Mouse (Mus musculus) neural tube, embryonic 11.5 days (tissue): ENCODE measurements around the gene H2-DMb2. TPM values are rescaled to one million over a fixed set of nuclear protein-coding genes. Genes with fewer than 3 reads are reported as not detected.
A peak's percentile ranks its signal among the peaks of the same experiment; 100 is the strongest.

Experiments
- ATAC-seq: fragments of 200-750 bp; cut with Nextera tagmentation; 2 replicates; pipeline ENCODE4 v1.8.0; 2017; ENCODE audit warnings: moderate number of reproducible peaks, mild to moderate bottlenecking, moderate TSS enrichment, moderate library complexity; ENCODE audit not compliant: insufficient read depth, low FRiP score, low TSS enrichment
- DNase-seq: peaks from one replicate; pipeline ENCODE4 v3.0.0-alpha.2; 2015; ENCODE audit warnings: low spot score
- H3K27ac ChIP-seq: fragments of 300-500 bp; sonication (generic); 2 replicates; pipeline ENCODE4 v1.5.1; 2014; ENCODE audit warnings: low read depth, mild to moderate bottlenecking, low read length
- H3K27me3 ChIP-seq: fragments of 300-500 bp; sonication (generic); 2 replicates; pipeline ENCODE4 v1.6.1; 2014; ENCODE audit warnings: mild to moderate bottlenecking, low read length, mixed read lengths; ENCODE audit not compliant: control insufficient read depth, insufficient read depth
- H3K36me3 ChIP-seq: fragments of 300-500 bp; sonication (generic); 2 replicates; pipeline ENCODE4 v1.6.1; 2014; ENCODE audit warnings: mild to moderate bottlenecking, low read length, moderate library complexity, mixed read lengths; ENCODE audit not compliant: control insufficient read depth, insufficient read depth
- H3K4me1 ChIP-seq: fragments of 300-500 bp; sonication (generic); 2 replicates; pipeline ENCODE4 v1.6.1; 2014; ENCODE audit warnings: low read length, mixed read lengths; ENCODE audit not compliant: control insufficient read depth, insufficient read depth
- H3K4me2 ChIP-seq: fragments of 300-500 bp; sonication (generic); 2 replicates; pipeline ENCODE4 v1.6.1; 2014; ENCODE audit warnings: low read depth, mild to moderate bottlenecking, moderate library complexity
- H3K4me3 ChIP-seq: fragments of 300-500 bp; sonication (generic); 2 replicates; pipeline ENCODE4 v1.5.1; 2014; ENCODE audit warnings: low read depth, low read length
- H3K9ac ChIP-seq: fragments of 300-500 bp; sonication (generic); 2 replicates; pipeline ENCODE4 v1.6.1; 2014; ENCODE audit warnings: mild to moderate bottlenecking, low read length
- H3K9me3 ChIP-seq: fragments of 300-500 bp; sonication (generic); 2 replicates; pipeline ENCODE4 v1.6.1; 2016; ENCODE audit warnings: low read length; ENCODE audit not compliant: control insufficient read depth
- WGBS: fragments of 180-500 bp; shearing (Covaris S2); extraction: QIAGEN DNeasy Blood & Tissue Kit; methylation state at CpG from one replicate; pipeline ENCODE4 v1.1.7; 2014; 5-methylcytosine and 5-hydroxymethylcytosine counted together
- polyA plus RNA-seq: library from polyadenylated mRNA; unstranded; fragments of >200 nt; fragmentation: Nextera tagmentation; extraction: Ambion mirVana; gene quantifications from 2 replicates; pipeline ENCODE4 v1.2.1, GENCODE M21; 2014

The H2-DMb2 gene
- polyA plus RNA-seq, 1 experiment from 2014 or later, result not detected

- Histone ChIP-seq H3K9me3 (no peaks in the 10 kb centered on the region), H3K4me3 (no peak overlapping the region), H3K4me1 (0 out of 2 replicates have a peak, but pooled peaks cover 4% of the 10 kb centered on the region), H3K27ac (no peak overlapping the region), H3K27me3 (no peaks in the 10 kb centered on the region), H3K4me2 (no peak overlapping the region), H3K36me3 (no peaks in the 10 kb centered on the region), H3K9ac (no peak overlapping the region)
- WGBS, result 80% methylated on average over 6 of the region's 6 CpGs
- ATAC-seq (no peak), DNase-seq (no peak)
Observed at GRCm38 (mm10) chr17:34102831-34103230, 40.3 kb upstream of the H2-DMb2 start.

GRCm38 (mm10) chr17:34104804-34105203 is 38.3 kb upstream of the H2-DMb2 start:
- H3K36me3 ChIP-seq, result no peaks in the 10 kb centered on the region
- H3K27me3 ChIP-seq, result no peaks in the 10 kb centered on the region
- no peaks in the 10 kb centered on the region for H3K9me3 ChIP-seq
- ATAC-seq, result no peak
- H3K4me2 ChIP-seq, result no peak overlapping the region
- no peak overlapping the region for H3K4me3 ChIP-seq
- DNase-seq, result no peak
- WGBS, result 88% methylated on average over 9 of the region's 9 CpGs
- no peak overlapping the region for H3K9ac ChIP-seq
- no peak overlapping the region for H3K27ac ChIP-seq
- H3K4me1 ChIP-seq, result 0 out of 2 replicates have a peak, but pooled peaks cover 4% of the 10 kb centered on the region

- 87% methylated on average over 7 of the region's 7 CpGs for WGBS
- Histone ChIP-seq H3K9me3 (no peaks in the 10 kb centered on the region), H3K9ac (no peak overlapping the region), H3K27ac (no peak overlapping the region), H3K4me1 (0 out of 2 replicates have a peak, but pooled peaks cover 2% of the 10 kb centered on the region), H3K36me3 (peaks cover 7% of the 10 kb centered on the region), H3K4me2 (no peak overlapping the region), H3K4me3 (no peak overlapping the region), H3K27me3 (no peaks in the 10 kb centered on the region)
- ATAC-seq (no peak), DNase-seq (no peak)
Observed at GRCm38 (mm10) chr17:34106555-34106954, 36.6 kb upstream of the H2-DMb2 start.

- Histone ChIP-seq H3K36me3 (peaks cover 12% of the 10 kb centered on the region), H3K4me2 (no peak overlapping the region), H3K9me3 (no peaks in the 10 kb centered on the region), H3K9ac (no peak overlapping the region), H3K4me3 (no peak overlapping the region; the same call in 1 of the 2 replicates), H3K4me1 (no peaks in the 10 kb centered on the region), H3K27ac (no peak overlapping the region), H3K27me3 (no peaks in the 10 kb centered on the region)
- ATAC-seq (no peak), DNase-seq (no peak)
- WGBS, result 84% methylated on average over 7 of the region's 7 CpGs
Observed at GRCm38 (mm10) chr17:34107109-34107867, 35.8 kb upstream of the H2-DMb2 start.

- DNase-seq, result no peak
- Histone ChIP-seq H3K9ac (no peak overlapping the region), H3K4me1 (no peaks in the 10 kb centered on the region), H3K27me3 (no peaks in the 10 kb centered on the region), H3K36me3 (peaks cover 23% of the 10 kb centered on the region), H3K4me3 (no peak overlapping the region), H3K4me2 (no peak overlapping the region), H3K27ac (no peak overlapping the region), H3K9me3 (no peaks in the 10 kb centered on the region)
- no peak for ATAC-seq
- WGBS, result 78% methylated on average over 5 of the region's 6 CpGs
Observed at GRCm38 (mm10) chr17:34108460-34108859, 34.6 kb upstream of the H2-DMb2 start.

- H3K4me3 ChIP-seq, result no peak overlapping the region
- H3K9me3 ChIP-seq, result no peaks in the 10 kb centered on the region
- H3K27me3 ChIP-seq, result no peaks in the 10 kb centered on the region
- H3K36me3 ChIP-seq, result peaks cover 29% of the 10 kb centered on the region
- WGBS, result 83% methylated on average over 14 of the region's 14 CpGs
- no peak overlapping the region for H3K4me2 ChIP-seq
- DNase-seq (no peak), ATAC-seq (no peak)
- H3K4me1 ChIP-seq, result no peaks in the 10 kb centered on the region
- H3K27ac ChIP-seq, result no peak overlapping the region
- H3K9ac ChIP-seq, result no peak overlapping the region
Observed at GRCm38 (mm10) chr17:34109038-34109805, 33.9 kb upstream of the H2-DMb2 start.

GRCm38 (mm10) chr17:34109806-34110195 is 33.3 kb upstream of the H2-DMb2 start:
- Histone ChIP-seq H3K4me2 (no peak overlapping the region), H3K36me3 (peaks cover 33% of the 10 kb centered on the region)

GRCm38 (mm10) chr17:34110309-34110708 is 32.8 kb upstream of the H2-DMb2 start:
- peaks cover 38% of the 10 kb centered on the region for H3K36me3 ChIP-seq

More at GRCm38 (mm10) chr17:34109806-34110195, 33.3 kb upstream of the H2-DMb2 start:
- H3K9me3 ChIP-seq, result no peaks in the 10 kb centered on the region
- DNase-seq (no peak), ATAC-seq (peak; percentile 23; the same call in 1 of the 2 replicates)
- WGBS, result 74% methylated on average over 3 of the region's 3 CpGs
- no peak overlapping the region for H3K9ac ChIP-seq
- no peak overlapping the region for H3K4me3 ChIP-seq
- no peaks in the 10 kb centered on the region for H3K4me1 ChIP-seq
- no peak overlapping the region for H3K27ac ChIP-seq
- H3K27me3 ChIP-seq, result no peaks in the 10 kb centered on the region

More at GRCm38 (mm10) chr17:34110309-34110708, 32.8 kb upstream of the H2-DMb2 start:
- 63% methylated on average over 8 of the region's 8 CpGs for WGBS
- no peaks in the 10 kb centered on the region for H3K9me3 ChIP-seq
- H3K27ac ChIP-seq, result no peak overlapping the region
- H3K27me3 ChIP-seq, result no peaks in the 10 kb centered on the region
- H3K4me2 ChIP-seq, result no peak overlapping the region
- no peak overlapping the region for H3K4me3 ChIP-seq
- H3K9ac ChIP-seq, result no peak overlapping the region
- H3K4me1 ChIP-seq, result no peaks in the 10 kb centered on the region
- no peak for DNase-seq
- no peak for ATAC-seq
